Comparison of ENCODE assay signal across 8 mouse cellular contexts in the genomic region with DNA sequence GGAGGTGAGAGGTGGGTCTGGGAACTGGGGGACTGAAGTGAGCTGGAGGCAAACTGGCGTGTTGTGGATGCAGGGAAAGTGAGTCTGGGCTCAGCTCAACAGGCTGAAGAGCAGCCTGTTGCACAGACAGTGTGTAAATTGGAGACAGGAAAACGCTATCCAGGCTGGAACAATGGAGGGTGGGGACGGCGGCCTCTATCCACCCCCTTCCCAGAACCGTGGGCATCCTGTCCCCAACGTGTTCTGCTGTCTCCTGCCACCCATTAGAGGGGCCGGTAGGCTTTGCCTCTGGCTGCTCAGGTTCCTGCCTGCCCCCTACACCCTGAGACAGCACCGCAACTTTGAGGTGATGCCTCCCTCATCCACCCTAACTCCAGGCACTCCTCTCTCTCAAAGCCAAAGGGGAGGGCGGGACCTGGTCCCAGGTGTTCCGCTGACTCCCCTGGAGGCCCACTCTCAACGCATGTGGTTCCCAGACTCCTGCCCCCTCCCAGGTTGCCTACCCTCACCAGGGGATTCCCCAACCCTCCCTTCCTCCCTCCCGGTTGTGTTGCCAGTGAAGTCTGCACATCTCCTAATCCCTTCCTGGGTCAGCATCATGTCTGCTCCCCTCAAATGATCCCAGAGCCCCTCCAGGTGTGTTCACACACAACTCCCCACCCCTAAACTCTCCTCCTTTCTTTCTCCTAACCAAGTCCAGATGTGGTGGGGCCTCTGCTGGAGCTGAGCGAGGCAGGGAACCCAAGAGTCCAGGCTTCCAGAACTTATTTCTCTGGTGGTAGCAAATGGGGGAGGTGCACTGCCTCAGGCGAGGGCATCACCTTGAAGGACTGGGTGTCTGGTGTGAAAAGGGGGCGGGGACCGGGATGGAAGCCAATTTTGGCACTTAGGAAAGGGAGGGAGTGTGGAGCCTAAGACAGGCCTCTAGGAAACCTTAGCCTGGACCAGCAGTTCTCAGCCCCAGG. TPM values are rescaled to one million over a fixed set of nuclear protein-coding genes. Genes with fewer than 3 reads are reported as not detected.
DNase-seq lines count a peak whose midpoint lies in the region; ATAC-seq lines count a peak whose summit lies in the region.

No protein-coding gene starts in this region.

- H3K36me3 ChIP-seq in neural tube, embryonic 11.5 days (ENCODE audit: control insufficient read depth, insufficient read depth, low read length) = peaks cover 13% of the 10 kb centered on the region
- H3K36me3 ChIP-seq in heart, embryonic 10.5 days = peaks cover 47% of the 10 kb centered on the region

- H3K9ac ChIP-seq in neural tube, embryonic 11.5 days (ENCODE audit: low read length) = peak overlapping the region; percentile 94

- H3K27me3 ChIP-seq in neural tube, embryonic 11.5 days (ENCODE audit: control insufficient read depth, insufficient read depth, low read length) = no peaks in the 10 kb centered on the region
- H3K27me3 ChIP-seq in heart, embryonic 10.5 days (ENCODE audit: insufficient read depth, poor library complexity, severe bottlenecking) = no peaks in the 10 kb centered on the region

- 17% methylated on average over 15 of the region's 16 CpGs for WGBS in neural tube, embryonic 11.5 days
- 12% methylated on average over 16 of the region's 16 CpGs for WGBS in heart, embryonic 10.5 days

- no peak for ATAC-seq in neural tube, embryonic 11.5 days (ENCODE audit: insufficient read depth, low FRiP score, low TSS enrichment)

- peak overlapping the region; percentile 85 for H3K4me3 ChIP-seq in neural tube, embryonic 11.5 days (ENCODE audit: low read depth, low read length)
- H3K4me3 ChIP-seq in heart, embryonic 10.5 days = peak overlapping the region; percentile 93

- H3K9me3 ChIP-seq in neural tube, embryonic 11.5 days (ENCODE audit: control insufficient read depth, low read length) = no peaks in the 10 kb centered on the region
- H3K9me3 ChIP-seq in heart, embryonic 10.5 days = no peaks in the 10 kb centered on the region

- H3K4me2 ChIP-seq in neural tube, embryonic 11.5 days (ENCODE audit: low read depth) = peak overlapping the region; percentile 92

- H3K27ac ChIP-seq in neural tube, embryonic 11.5 days (ENCODE audit: low read depth, low read length) = no peak overlapping the region
- peak overlapping the region; percentile 99 for H3K27ac ChIP-seq in heart, embryonic 10.5 days

- H3K4me1 ChIP-seq in neural tube, embryonic 11.5 days (ENCODE audit: control insufficient read depth, insufficient read depth, low read length) = peaks cover 26% of the 10 kb centered on the region
- H3K4me1 ChIP-seq in heart, embryonic 10.5 days = peaks cover 52% of the 10 kb centered on the region

- no peak for DNase-seq in neural tube, embryonic 11.5 days (ENCODE audit: low spot score)
- DNase-seq in neural tube, embryonic 10.5 days (ENCODE audit: extremely low spot score, low spot score) = no peak
- DNase-seq in heart, embryonic 10.5 days (ENCODE audit: low spot score) = peak; percentile 76
- DNase-seq in kidney, adult 9 months = peak; percentile 79
- peak; percentile 76 for DNase-seq in lung, postnatal 10 days
- DNase-seq in cerebellum, adult 18-20 months = no peak
- no peak for DNase-seq in cerebellum, adult 11 months
- DNase-seq in layer of hippocampus, adult 9-10 months (ENCODE audit: low spot score) = no peak

RNA-seq across cellular contexts. Expression of a gene that starts 2.4 kb away (rescaled TPM):
- 33.5 and 33.6 TPM in 2 replicates for polyA plus RNA-seq in neural tube, embryonic 11.5 days (2014; fragmentation: Nextera tagmentation; extraction: Ambion mirVana)
- polyA plus RNA-seq in heart, embryonic 10.5 days (2016; fragmentation: Nextera tagmentation; extraction: Ambion mirVana) = 36.4 and 42.5 TPM in 2 replicates

RNA-seq across cellular contexts. Expression of a gene that starts 18.9 kb away (rescaled TPM):
- 7.9 and 9.0 TPM in 2 replicates for polyA plus RNA-seq in neural tube, embryonic 11.5 days (2014; fragmentation: Nextera tagmentation; extraction: Ambion mirVana)
- polyA plus RNA-seq in heart, embryonic 10.5 days (2016; fragmentation: Nextera tagmentation; extraction: Ambion mirVana) = 10.6 and 12.0 TPM in 2 replicates

RNA-seq across cellular contexts. Expression of a gene that starts 38.1 kb away (rescaled TPM):
- polyA plus RNA-seq in neural tube, embryonic 11.5 days (2014; fragmentation: Nextera tagmentation; extraction: Ambion mirVana) = 38.1 and 40.3 TPM in 2 replicates
- polyA plus RNA-seq in heart, embryonic 10.5 days (2016; fragmentation: Nextera tagmentation; extraction: Ambion mirVana) = 55.6 and 62.2 TPM in 2 replicates

RNA-seq across cellular contexts. Expression of a gene that starts 44.8 kb away (rescaled TPM):
- polyA plus RNA-seq in neural tube, embryonic 11.5 days (2014; fragmentation: Nextera tagmentation; extraction: Ambion mirVana) = 151 and 166 TPM in 2 replicates
- polyA plus RNA-seq in heart, embryonic 10.5 days (2016; fragmentation: Nextera tagmentation; extraction: Ambion mirVana) = 124 and 147 TPM in 2 replicates

RNA-seq across cellular contexts. Expression of a gene that starts 57.9 kb away (rescaled TPM):
- 9.3 and 10.9 TPM in 2 replicates for polyA plus RNA-seq in neural tube, embryonic 11.5 days (2014; fragmentation: Nextera tagmentation; extraction: Ambion mirVana)
- 11.1 and 12.3 TPM in 2 replicates for polyA plus RNA-seq in heart, embryonic 10.5 days (2016; fragmentation: Nextera tagmentation; extraction: Ambion mirVana)

Comparison
In these comparisons a context has a peak if more than half of its experiments do, and no peak if none do; other contexts are left out.
1. DNase-seq: peak in heart, embryonic 10.5 days (single experiment), kidney, adult 9 months (single experiment) and lung, postnatal 10 days (single experiment); none in neural tube, embryonic 11.5 days (single experiment), neural tube, embryonic 10.5 days (single experiment), cerebellum, adult 18-20 months (0 of 2), cerebellum, adult 11 months (single experiment) and layer of hippocampus, adult 9-10 months (single experiment).